Mouse (Mus musculus): Measurements from ENCODE around the gene Syne4. TPM values are rescaled to one million over a fixed set of nuclear protein-coding genes. Genes with fewer than 3 reads are reported as not detected.

Gene Syne4
- polyA plus RNA-seq, 1 experiment from 2014 or later = 13.1 TPM

DNA sequence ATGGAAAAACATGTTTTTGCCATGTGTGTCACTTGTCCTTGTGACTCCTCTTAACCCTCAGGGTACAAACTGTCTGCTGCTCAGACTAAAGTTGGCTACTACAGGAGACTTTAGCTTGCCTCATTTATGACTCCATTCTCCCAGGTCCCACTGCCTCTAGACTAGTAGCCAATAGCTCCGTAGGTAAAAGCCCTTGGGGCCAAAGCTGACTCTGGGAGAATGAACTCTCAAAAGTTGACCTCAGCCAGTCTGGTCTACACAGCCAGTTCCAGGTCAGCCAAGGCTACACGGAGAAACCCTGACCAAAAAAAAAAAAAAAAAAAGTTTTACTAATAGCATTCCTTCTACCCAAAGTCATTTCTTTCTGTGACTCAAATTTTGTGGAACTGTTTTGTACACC lies 35.7 kb upstream of the Syne4 start:
- no peaks in the 10 kb centered on the region for H3K27me3 ChIP-seq (replicated peaks; ENCODE audit: insufficient read depth, low read length)
- no peaks in the 10 kb centered on the region for H3K36me3 ChIP-seq (ENCODE audit: insufficient read depth, low read length)
- 37% methylated on average over 2 of the region's 2 CpGs for WGBS
- H3K4me2 ChIP-seq (replicated peaks; ENCODE audit: low read depth, low read length) = no peak overlapping the region
- H3K9ac ChIP-seq (replicated peaks; ENCODE audit: low read depth) = no peak overlapping the region
- DNase-seq (ENCODE audit: low spot score) (no peak), ATAC-seq (no peak)
- H3K9me3 ChIP-seq (ENCODE audit: low read length) = no peaks in the 10 kb centered on the region
- H3K4me1 ChIP-seq (ENCODE audit: insufficient read depth, low read depth, low read length) = 0 out of 2 replicates have a peak, but pooled peaks cover 2% of the 10 kb centered on the region
- H3K4me3 ChIP-seq (ENCODE audit: low read depth, low read length) = no peak overlapping the region
- H3K27ac ChIP-seq (ENCODE audit: low read length) = no peak overlapping the region
- TF ChIP-seq EP300 (IDR thresholded peaks at IDR 0.05) (no peak), CTCF (IDR thresholded peaks at IDR 0.05) (no peak)

DNA sequence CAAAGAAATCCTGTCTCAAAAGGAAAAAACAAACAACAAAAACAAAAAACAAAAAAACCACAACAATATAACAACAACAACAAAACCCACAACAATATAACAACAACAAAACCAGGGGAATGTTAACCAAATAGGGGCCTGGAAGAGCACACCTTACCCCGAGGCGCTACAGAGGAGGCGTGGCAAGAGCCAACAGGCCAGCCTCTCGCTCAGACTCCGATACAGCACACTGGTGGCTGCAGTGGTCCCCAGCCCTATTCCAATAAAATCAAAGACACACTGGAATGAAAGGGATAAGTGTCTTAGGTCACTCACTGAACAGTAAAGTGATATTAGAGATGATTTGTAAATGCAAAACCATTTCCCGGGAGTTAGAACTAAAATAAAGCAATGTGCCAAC lies 35.1 kb upstream of the Syne4 start:
- no peak overlapping the region for H3K9ac ChIP-seq (replicated peaks; ENCODE audit: low read depth)
- H3K27ac ChIP-seq (ENCODE audit: low read length) = no peak overlapping the region
- DNase-seq (ENCODE audit: low spot score) (peak; percentile 18), ATAC-seq (no peak)
- H3K4me1 ChIP-seq (ENCODE audit: insufficient read depth, low read depth, low read length) = 0 out of 2 replicates have a peak, but pooled peaks cover 2% of the 10 kb centered on the region
- peak overlapping the region; percentile 67 for H3K4me3 ChIP-seq (ENCODE audit: low read depth, low read length)
- peak overlapping the region; percentile 80 for H3K4me2 ChIP-seq (replicated peaks; ENCODE audit: low read depth, low read length)
- H3K9me3 ChIP-seq (ENCODE audit: low read length) = no peaks in the 10 kb centered on the region
- TF ChIP-seq EP300 (IDR thresholded peaks at IDR 0.05) (no peak), CTCF (IDR thresholded peaks at IDR 0.05) (no peak)
- no peaks in the 10 kb centered on the region for H3K36me3 ChIP-seq (ENCODE audit: insufficient read depth, low read length)
- H3K27me3 ChIP-seq (replicated peaks; ENCODE audit: insufficient read depth, low read length) = no peaks in the 10 kb centered on the region
- 0% methylated on average over 6 of the region's 6 CpGs for WGBS

DNA sequence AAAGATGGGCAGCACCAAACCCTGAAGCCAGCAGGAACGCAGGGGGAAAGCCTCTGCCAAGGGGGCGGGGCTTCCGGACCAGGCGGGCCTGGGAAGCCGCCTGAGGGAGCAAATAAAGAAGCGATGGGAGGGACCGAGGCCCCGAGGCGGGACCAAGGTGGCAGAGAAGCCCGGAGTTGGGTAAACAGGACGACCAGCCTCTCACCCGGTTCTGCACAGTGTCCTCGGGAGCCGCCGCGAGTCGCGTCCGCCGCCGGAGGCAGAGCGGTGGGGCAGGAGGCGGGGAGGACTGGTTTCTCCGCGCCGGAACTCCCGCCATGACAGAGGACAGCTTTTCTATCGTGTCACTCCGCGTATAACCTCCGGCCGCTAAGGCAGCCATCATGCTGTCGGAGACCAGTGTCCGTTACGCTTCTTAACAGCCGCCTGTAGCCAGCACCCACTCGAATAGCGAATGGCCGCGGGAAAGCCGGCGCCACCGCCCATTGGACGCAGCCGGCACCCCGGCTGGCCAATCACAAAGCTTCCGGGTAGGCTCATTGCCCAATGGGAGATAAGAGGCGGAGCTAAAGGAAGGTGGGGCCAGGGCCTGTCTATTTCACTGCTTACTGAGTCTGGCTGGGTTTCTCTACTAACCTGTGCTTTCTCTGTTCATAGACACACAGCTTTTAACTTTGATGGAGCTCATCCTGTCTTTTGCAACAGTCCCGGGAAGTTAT lies 34.5 kb upstream of the Syne4 start, which contains the start of the genes Thap8 and Wdr62:
Thap8 (plus strand) TSS at position 144 of the 719 bp plus-strand sequence.
Wdr62 (minus strand) TSS at position 469 of the 719 bp plus-strand sequence.
- peak; percentile 96 for ATAC-seq
- TF ChIP-seq EP300 (IDR thresholded peaks at IDR 0.05) = no peak
- TF ChIP-seq CTCF (IDR thresholded peaks at IDR 0.05) = 0 out of 2 replicates have a peak, but pooled peaks have one; percentile 8
- under 1% methylated on average over 41 of the region's 49 CpGs for WGBS

DNA sequence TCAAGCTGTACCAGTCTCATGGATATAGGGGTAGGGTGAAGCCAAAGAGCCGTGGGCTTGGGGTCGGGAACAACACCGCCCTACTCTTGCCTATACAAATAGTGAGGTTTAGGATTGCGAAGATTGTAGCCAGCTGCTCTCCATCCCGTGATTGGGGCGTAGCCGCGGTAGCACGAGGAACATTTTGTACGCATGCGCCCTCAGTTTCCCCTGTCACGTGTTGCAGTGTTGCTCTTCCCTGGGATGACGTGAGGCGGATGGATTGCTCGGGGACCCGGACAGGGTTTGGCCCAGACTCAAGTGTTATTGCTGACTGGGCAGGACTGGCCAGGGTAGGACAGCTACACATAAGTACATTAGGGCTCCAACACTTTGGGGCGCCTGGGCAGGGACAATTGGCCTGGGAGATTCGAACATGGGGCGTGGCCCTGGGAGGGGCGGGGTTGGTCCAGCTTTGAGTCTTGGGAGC lies 33.9 kb upstream of the Syne4 start:
- no peaks in the 10 kb centered on the region for H3K9me3 ChIP-seq (ENCODE audit: low read length)
- H3K4me3 ChIP-seq (ENCODE audit: low read depth, low read length) = peak overlapping the region; percentile 67
- no peaks in the 10 kb centered on the region for H3K27me3 ChIP-seq (replicated peaks; ENCODE audit: insufficient read depth, low read length)
- no peaks in the 10 kb centered on the region for H3K36me3 ChIP-seq (ENCODE audit: insufficient read depth, low read length)
- peak; percentile 92 for ATAC-seq
- no peak overlapping the region for H3K9ac ChIP-seq (replicated peaks; ENCODE audit: low read depth)
- peak overlapping the region; percentile 80 for H3K4me2 ChIP-seq (replicated peaks; ENCODE audit: low read depth, low read length)
- peak; percentile 82 for TF ChIP-seq EP300 (IDR thresholded peaks at IDR 0.05)
- TF ChIP-seq CTCF (IDR thresholded peaks at IDR 0.05) = no peak
- 0 out of 2 replicates have a peak, but pooled peaks cover 2% of the 10 kb centered on the region for H3K4me1 ChIP-seq (ENCODE audit: insufficient read depth, low read depth, low read length)
- DNase-seq (ENCODE audit: low spot score) = peak; percentile 99
- under 1% methylated on average over 20 of the region's 20 CpGs for WGBS
- H3K27ac ChIP-seq (ENCODE audit: low read length) = peak overlapping the region; percentile 98

More for the DNA sequence above, 34.5 kb upstream of the Syne4 start, which contains the start of the genes Thap8 and Wdr62:
- H3K36me3 ChIP-seq (ENCODE audit: insufficient read depth, low read length) = no peaks in the 10 kb centered on the region
- peak within 1 kb of the TSS; percentile 67 for H3K4me3 ChIP-seq (ENCODE audit: low read depth, low read length)
- no peaks in the 10 kb centered on the region for H3K9me3 ChIP-seq (ENCODE audit: low read length)
- no peaks in the 10 kb centered on the region for H3K27me3 ChIP-seq (replicated peaks; ENCODE audit: insufficient read depth, low read length)
- H3K4me2 ChIP-seq (replicated peaks; ENCODE audit: low read depth, low read length) = peak within 1 kb of the TSS; percentile 80
- H3K9ac ChIP-seq (replicated peaks; ENCODE audit: low read depth) = no peak within 1 kb of the TSS
- H3K27ac ChIP-seq (ENCODE audit: low read length) = peak within 1 kb of the TSS; percentile 98
- peak; percentile 97 for DNase-seq (ENCODE audit: low spot score)
- 0 out of 2 replicates have a peak, but pooled peaks cover 2% of the 10 kb centered on the region for H3K4me1 ChIP-seq (ENCODE audit: insufficient read depth, low read depth, low read length)

DNA sequence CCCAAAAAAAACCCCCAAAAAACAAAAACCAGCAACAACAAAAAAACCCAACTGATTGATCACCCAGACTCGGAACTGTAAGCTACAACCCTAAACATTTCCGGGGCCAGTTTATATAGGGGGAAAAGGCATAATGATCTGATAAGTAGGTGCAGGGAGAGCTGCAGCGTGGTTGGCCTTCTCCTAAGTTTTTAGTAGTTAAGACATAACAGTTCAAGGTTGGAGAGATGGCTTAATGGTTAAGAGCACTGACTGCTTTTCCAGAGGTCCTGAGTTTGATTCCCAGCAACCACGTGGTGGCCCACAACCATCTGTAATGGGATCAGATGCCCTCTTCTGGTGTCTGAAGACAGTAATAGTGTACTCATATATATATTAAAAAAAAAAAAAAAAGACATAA lies 33.1 kb upstream of the Syne4 start:
- WGBS = 59% methylated on average over 4 of the region's 4 CpGs
- TF ChIP-seq CTCF (IDR thresholded peaks at IDR 0.05) = no peak
- no peak for TF ChIP-seq EP300 (IDR thresholded peaks at IDR 0.05)
- no peak for DNase-seq (ENCODE audit: low spot score)
- Histone ChIP-seq H3K27ac (ENCODE audit: low read length) (0 out of 2 replicates have a peak overlapping the region, but pooled peaks have one; percentile 98), H3K9me3 (ENCODE audit: low read length) (no peaks in the 10 kb centered on the region), H3K4me2 (replicated peaks; ENCODE audit: low read depth, low read length) (no peak overlapping the region), H3K4me3 (ENCODE audit: low read depth, low read length) (no peak overlapping the region), H3K4me1 (ENCODE audit: insufficient read depth, low read depth, low read length) (0 out of 2 replicates have a peak, but pooled peaks cover 2% of the 10 kb centered on the region), H3K9ac (replicated peaks; ENCODE audit: low read depth) (no peak overlapping the region), H3K36me3 (ENCODE audit: insufficient read depth, low read length) (no peaks in the 10 kb centered on the region), H3K27me3 (replicated peaks; ENCODE audit: insufficient read depth, low read length) (no peaks in the 10 kb centered on the region)
- ATAC-seq = no peak

DNA sequence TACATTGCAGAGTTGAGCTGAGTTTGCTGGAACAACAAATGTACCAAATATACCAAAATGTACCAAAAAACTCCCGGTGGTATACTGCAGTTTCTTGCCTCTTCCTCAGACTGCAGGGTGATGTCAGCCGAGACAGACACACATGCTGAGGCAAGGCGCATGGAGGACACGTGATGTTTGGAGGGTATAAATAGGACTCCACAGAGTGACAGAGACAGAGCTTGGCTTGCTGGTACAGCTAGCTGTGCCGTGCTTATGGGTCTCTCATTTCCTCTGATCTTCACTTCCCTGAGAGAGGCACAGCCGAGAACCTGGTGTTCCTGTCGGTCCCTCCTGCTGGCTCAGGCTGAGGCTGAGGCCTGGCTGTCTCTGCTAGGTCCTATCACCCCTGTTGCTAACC lies 31.9 kb upstream of the Syne4 start:
- TF ChIP-seq CTCF (IDR thresholded peaks at IDR 0.05) = no peak
- TF ChIP-seq EP300 (IDR thresholded peaks at IDR 0.05) = no peak
- Histone ChIP-seq H3K4me3 (ENCODE audit: low read depth, low read length) (no peak overlapping the region), H3K9ac (replicated peaks; ENCODE audit: low read depth) (no peak overlapping the region), H3K27ac (ENCODE audit: low read length) (no peak overlapping the region), H3K4me2 (replicated peaks; ENCODE audit: low read depth, low read length) (no peak overlapping the region), H3K4me1 (ENCODE audit: insufficient read depth, low read depth, low read length) (0 out of 2 replicates have a peak, but pooled peaks cover 2% of the 10 kb centered on the region), H3K27me3 (replicated peaks; ENCODE audit: insufficient read depth, low read length) (no peaks in the 10 kb centered on the region), H3K36me3 (ENCODE audit: insufficient read depth, low read length) (no peaks in the 10 kb centered on the region), H3K9me3 (ENCODE audit: low read length) (no peaks in the 10 kb centered on the region)
- 69% methylated on average over 7 of the region's 7 CpGs for WGBS
- ATAC-seq = no peak
- DNase-seq (ENCODE audit: low spot score) = no peak

Measured in lung, postnatal 0 days (tissue).